ENCODE assay signal across 9 mouse cellular contexts in genomic region chr1:89554969-89555856, GRCm38 (mm10).
DNase-seq lines count a peak whose midpoint lies in the region; ATAC-seq and TF ChIP-seq lines count a peak whose summit lies in the region.
"Had no signal": no experiment of that assay in that cellular context is flagged by ENCODE, and none has a peak within 500 bp of the region (broad histone marks: within the 10 kb centered on the region; RNA-seq: fewer than 3 reads in every experiment).

No protein-coding gene starts in this region.

- H3K9ac ChIP-seq in kidney, postnatal 0 days (ENCODE audit: low read depth, low read length) = no peak overlapping the region
- H3K9ac ChIP-seq: hindbrain, embryonic 14.5 days; liver, embryonic 12.5 days had no signal

- peaks cover 27% of the 10 kb centered on the region for H3K4me1 ChIP-seq in kidney, postnatal 0 days (replicated peaks; ENCODE audit: insufficient read depth, low read length)

- intact Hi-C loops in gastrocnemius, postnatal 36 days (cut with DNase I) = no loop called here

- peak overlapping the region; percentile 19; the same call in 1 of the 2 replicates for H3K27ac ChIP-seq in kidney, postnatal 0 days
- H3K27ac ChIP-seq: hindbrain, embryonic 14.5 days; liver, embryonic 12.5 days had no signal

- ATAC-seq in kidney, postnatal 0 days (replicated peaks; ENCODE audit: low FRiP score, low read depth) = peak; percentile 74
- ATAC-seq: liver, embryonic 12.5 days had no signal

- TF ChIP-seq CTCF in kidney, postnatal 0 days (IDR thresholded peaks at IDR 0.05; ENCODE audit: low read depth) = no peak

- no peak overlapping the region for H3K4me3 ChIP-seq in kidney, postnatal 0 days (replicated peaks; ENCODE audit: low read depth, low read length)
- H3K4me3 ChIP-seq: liver, embryonic 12.5 days had no signal

- H3K9me3 ChIP-seq in kidney, postnatal 0 days (replicated peaks; ENCODE audit: low read length) = no peaks in the 10 kb centered on the region
- H3K9me3 ChIP-seq: liver, embryonic 12.5 days had no signal

- no peak overlapping the region for H3K4me2 ChIP-seq in kidney, postnatal 0 days (ENCODE audit: low read length)
- H3K4me2 ChIP-seq: hindbrain, embryonic 14.5 days; liver, embryonic 12.5 days had no signal

- WGBS in kidney, postnatal 0 days = 66% methylated on average over 18 of the region's 18 CpGs

- H3K36me3 ChIP-seq in kidney, postnatal 0 days (ENCODE audit: insufficient read depth, low read length) = no peaks in the 10 kb centered on the region
- H3K36me3 ChIP-seq: liver, embryonic 12.5 days had no signal

- DNase-seq in urinary bladder, postnatal 36 days (ENCODE audit: low spot score in 2 of 2) = peak; percentile 26 to 60
- DNase-seq in urinary bladder, postnatal 10 days (ENCODE audit: low spot score) = no peak
- peak; percentile 46 to 70 for DNase-seq in gastrocnemius, postnatal 36 days
- DNase-seq in kidney, postnatal 0 days (ENCODE audit: low spot score) = peak; percentile 38
- DNase-seq in thymus, postnatal 14 days = no peak
- no peak for DNase-seq in testis, postnatal 14 days (ENCODE audit: low spot score)
- DNase-seq in frontal cortex, adult 2 months (ENCODE audit: extremely low spot score in 1 of 2, low spot score in 1 of 2) = no peak

- H3K27me3 ChIP-seq in kidney, postnatal 0 days (ENCODE audit: insufficient read depth, low read length) = no peaks in the 10 kb centered on the region
- H3K27me3 ChIP-seq: liver, embryonic 12.5 days had no signal

Comparison
In these comparisons a context has a peak if more than half of its experiments do, and no peak if none do; other contexts are left out.
1. DNase-seq: peak in urinary bladder, postnatal 36 days (2 of 2), gastrocnemius, postnatal 36 days (2 of 2) and kidney, postnatal 0 days (single experiment); none in urinary bladder, postnatal 10 days (single experiment), thymus, postnatal 14 days (single experiment), testis, postnatal 14 days (single experiment) and frontal cortex, adult 2 months (0 of 2).